Mouse (Mus musculus): Measurements from ENCODE around the gene Cadps2. TPM values are rescaled to one million over a fixed set of nuclear protein-coding genes. Genes with fewer than 3 reads are reported as not detected.

The Cadps2 gene
- polyA plus RNA-seq, 1 experiment, result 9.1 TPM

DNA sequence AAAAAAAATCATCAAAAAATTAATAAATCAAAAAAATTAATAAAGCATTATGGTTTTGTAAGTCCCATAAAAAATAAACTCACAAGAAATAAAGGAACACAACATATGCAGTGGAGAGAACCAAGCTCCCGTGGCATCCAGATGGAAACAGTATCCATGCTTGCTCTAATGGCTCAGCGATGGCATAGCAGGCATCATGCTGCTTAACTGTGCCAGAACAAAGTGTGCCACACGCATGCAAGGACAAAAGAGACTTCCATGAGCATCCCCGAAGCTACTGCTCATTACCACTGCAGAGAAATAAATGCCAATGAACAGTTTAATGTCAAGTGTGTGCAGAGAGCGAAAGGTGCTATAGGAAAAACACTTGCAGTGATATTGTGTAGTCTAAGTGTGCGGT lies 29.9 kb downstream of the Cadps2 start:
- no peak overlapping the region for H3K4me3 ChIP-seq (replicated peaks; ENCODE audit: extremely low read depth, low read depth, low read length)
- WGBS, result 86% methylated on average over 6 of the region's 6 CpGs
- no peak for DNase-seq
- peaks cover 5% of the 10 kb centered on the region for H3K4me1 ChIP-seq (ENCODE audit: control insufficient read depth, insufficient read depth, low read length)
- no peak for TF ChIP-seq CTCF (IDR thresholded peaks at IDR 0.05; ENCODE audit: insufficient read depth, low read length)
- TF ChIP-seq POLR2A (IDR thresholded peaks at IDR 0.05; ENCODE audit: borderline replicate concordance, extremely low read depth, low read depth, low read length), result no peak

DNA sequence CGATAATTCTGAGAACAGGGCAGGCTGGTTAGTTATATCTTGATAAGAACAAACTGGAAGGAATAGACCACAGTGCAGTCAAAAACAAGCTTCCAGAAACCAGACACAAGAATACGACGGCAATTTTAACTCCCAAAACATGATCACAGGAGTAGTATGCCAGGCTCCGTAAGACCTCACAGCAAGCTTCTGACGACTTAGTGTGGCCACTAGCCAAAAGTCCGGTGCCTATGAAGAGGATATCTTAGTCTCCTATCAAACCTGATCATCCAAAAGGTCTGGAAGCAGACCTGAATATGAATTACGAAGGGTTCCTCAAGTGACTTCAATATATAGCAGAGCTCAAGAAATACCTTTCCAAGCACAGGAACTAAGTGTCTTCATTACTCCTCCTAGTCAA lies 33.9 kb downstream of the Cadps2 start:
- 93% methylated on average over 7 of the region's 7 CpGs for WGBS
- Histone ChIP-seq H3K4me1 (ENCODE audit: control insufficient read depth, insufficient read depth, low read length) (peaks cover 5% of the 10 kb centered on the region), H3K4me3 (replicated peaks; ENCODE audit: extremely low read depth, low read depth, low read length) (no peak overlapping the region)
- DNase-seq, result no peak
- TF ChIP-seq POLR2A (IDR thresholded peaks at IDR 0.05; ENCODE audit: borderline replicate concordance, extremely low read depth, low read depth, low read length) (no peak), CTCF (IDR thresholded peaks at IDR 0.05; ENCODE audit: insufficient read depth, low read length) (no peak)

DNA sequence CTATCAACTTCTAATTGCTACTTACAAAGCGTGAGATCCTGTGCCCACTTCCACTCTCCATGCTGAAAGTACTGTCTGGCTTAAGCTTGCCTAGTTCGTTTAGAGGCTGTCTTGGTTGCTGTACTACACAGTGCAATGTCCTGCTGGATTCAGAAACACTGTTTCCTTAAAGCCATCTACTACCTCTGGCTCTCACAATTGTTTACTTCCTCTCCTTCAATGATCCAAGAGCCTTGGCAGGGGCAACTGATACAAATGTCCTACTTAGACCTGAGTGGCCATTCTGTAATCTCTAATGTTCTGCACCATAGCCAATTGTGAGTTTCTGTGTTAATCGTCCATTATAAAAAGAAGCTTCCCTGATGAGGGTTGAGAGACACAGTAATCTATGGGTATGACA lies 47.4 kb downstream of the Cadps2 start:
- 34% methylated on average over 3 of the region's 3 CpGs for WGBS
- Histone ChIP-seq H3K4me1 (ENCODE audit: control insufficient read depth, insufficient read depth, low read length) (peaks cover 9% of the 10 kb centered on the region), H3K4me3 (replicated peaks; ENCODE audit: extremely low read depth, low read depth, low read length) (no peak overlapping the region)
- no peak for TF ChIP-seq POLR2A (IDR thresholded peaks at IDR 0.05; ENCODE audit: borderline replicate concordance, extremely low read depth, low read depth, low read length)
- no peak for TF ChIP-seq CTCF (IDR thresholded peaks at IDR 0.05; ENCODE audit: insufficient read depth, low read length)
- DNase-seq, result no peak

DNA sequence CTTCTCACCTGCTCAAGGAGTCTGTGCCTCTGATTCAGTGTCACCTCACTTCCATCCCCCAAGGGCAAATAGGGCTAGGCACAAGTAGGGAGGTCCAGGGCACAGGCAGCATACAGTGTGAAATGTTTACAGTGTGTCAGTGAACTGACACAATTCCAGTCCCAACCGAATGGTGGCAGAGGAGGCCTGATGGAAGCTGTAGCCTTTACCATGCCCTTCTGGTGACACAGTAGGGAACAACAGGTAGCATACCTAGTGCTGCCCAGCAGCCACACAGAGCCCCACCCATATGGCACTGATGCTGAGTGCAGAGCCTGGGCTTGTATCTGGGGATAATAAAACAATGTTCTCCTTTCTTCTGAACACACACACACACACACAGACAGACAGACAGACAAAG lies 61.6 kb downstream of the Cadps2 start:
- WGBS, result 30% methylated on average over 1 of the region's 1 CpGs
- Histone ChIP-seq H3K4me3 (replicated peaks; ENCODE audit: extremely low read depth, low read depth, low read length) (no peak overlapping the region), H3K4me1 (ENCODE audit: control insufficient read depth, insufficient read depth, low read length) (no peaks in the 10 kb centered on the region)
- TF ChIP-seq POLR2A (IDR thresholded peaks at IDR 0.05; ENCODE audit: borderline replicate concordance, extremely low read depth, low read depth, low read length) (no peak), CTCF (IDR thresholded peaks at IDR 0.05; ENCODE audit: insufficient read depth, low read length) (peak; percentile 71)
- DNase-seq, result no peak

DNA sequence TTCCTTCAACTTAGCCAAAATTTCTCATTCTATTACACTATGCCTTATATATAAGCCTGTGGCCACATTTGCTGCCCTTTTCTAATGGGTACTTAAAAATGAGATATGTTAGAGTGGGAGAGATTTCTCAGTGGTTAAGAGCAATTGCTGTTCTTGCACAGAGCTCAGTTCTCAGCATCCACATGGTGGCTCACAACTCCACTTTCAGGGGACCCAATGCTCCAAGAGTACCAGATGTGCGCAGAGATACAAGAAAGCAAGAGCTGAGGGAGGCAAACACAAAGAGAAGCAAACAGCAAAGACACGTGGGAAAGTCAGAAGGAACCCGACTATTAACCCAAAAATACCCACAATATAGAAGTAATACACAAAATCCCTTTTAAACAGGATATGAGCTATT lies 77.0 kb downstream of the Cadps2 start:
- TF ChIP-seq POLR2A (IDR thresholded peaks at IDR 0.05; ENCODE audit: borderline replicate concordance, extremely low read depth, low read depth, low read length) (no peak), CTCF (IDR thresholded peaks at IDR 0.05; ENCODE audit: insufficient read depth, low read length) (peak; percentile 25; the same call in 1 of the 2 replicates)
- Histone ChIP-seq H3K4me1 (ENCODE audit: control insufficient read depth, insufficient read depth, low read length) (no peaks in the 10 kb centered on the region), H3K4me3 (replicated peaks; ENCODE audit: extremely low read depth, low read depth, low read length) (no peak overlapping the region)
- 33% methylated on average over 3 of the region's 3 CpGs for WGBS
- no peak for DNase-seq

DNA sequence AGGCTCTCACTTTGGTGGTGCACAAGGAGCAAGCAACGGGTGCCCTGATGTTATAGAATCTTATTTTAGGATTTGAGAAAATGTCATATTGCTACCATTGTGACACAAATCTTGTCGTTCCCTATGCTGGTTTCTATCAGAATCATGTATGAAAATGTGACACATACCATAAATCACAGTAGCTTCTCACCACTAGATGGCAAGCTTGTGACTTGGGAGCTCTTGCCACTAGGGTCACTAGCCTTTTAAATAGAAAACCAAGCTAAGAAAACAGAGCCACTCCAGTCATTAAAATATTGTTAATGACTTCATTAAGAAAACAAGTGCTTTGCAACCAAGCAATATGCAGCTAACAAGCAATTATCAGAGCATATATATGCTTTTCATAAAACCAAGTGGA lies 81.0 kb downstream of the Cadps2 start:
- 69% methylated on average over 2 of the region's 2 CpGs for WGBS
- no peaks in the 10 kb centered on the region for H3K4me1 ChIP-seq (ENCODE audit: control insufficient read depth, insufficient read depth, low read length)

DNA sequence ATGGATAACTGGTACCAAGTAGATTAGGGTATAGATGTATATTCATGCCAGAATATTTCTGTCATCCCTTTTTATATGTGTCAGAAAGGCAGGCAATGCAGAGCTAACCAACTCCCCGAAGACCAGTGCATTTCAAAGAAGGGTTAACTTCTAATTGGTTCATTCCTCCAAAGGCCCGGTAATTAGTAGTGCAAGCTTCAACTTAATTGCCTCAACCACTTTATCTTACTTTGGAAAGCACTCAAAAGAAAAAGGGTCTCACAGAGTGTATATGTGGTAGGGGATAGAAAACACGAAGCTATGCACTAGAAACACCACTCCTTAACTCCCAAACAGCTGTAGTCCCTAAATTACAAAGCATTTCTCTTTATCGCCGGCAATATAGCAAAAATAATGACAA lies 90.4 kb downstream of the Cadps2 start:
- no peak for DNase-seq
- WGBS, result 85% methylated on average over 5 of the region's 5 CpGs
- TF ChIP-seq CTCF (IDR thresholded peaks at IDR 0.05; ENCODE audit: insufficient read depth, low read length), result no peak
- TF ChIP-seq POLR2A (IDR thresholded peaks at IDR 0.05; ENCODE audit: borderline replicate concordance, extremely low read depth, low read depth, low read length), result no peak
- Histone ChIP-seq H3K4me3 (replicated peaks; ENCODE audit: extremely low read depth, low read depth, low read length) (no peak overlapping the region), H3K4me1 (ENCODE audit: control insufficient read depth, insufficient read depth, low read length) (no peaks in the 10 kb centered on the region)

More for the DNA sequence above, 81.0 kb downstream of the Cadps2 start:
- H3K4me3 ChIP-seq (replicated peaks; ENCODE audit: extremely low read depth, low read depth, low read length), result no peak overlapping the region
- no peak for TF ChIP-seq POLR2A (IDR thresholded peaks at IDR 0.05; ENCODE audit: borderline replicate concordance, extremely low read depth, low read depth, low read length)
- 0 out of 2 replicates have a peak, but pooled peaks have one; percentile 2 for TF ChIP-seq CTCF (IDR thresholded peaks at IDR 0.05; ENCODE audit: insufficient read depth, low read length)
- no peak for DNase-seq

DNA sequence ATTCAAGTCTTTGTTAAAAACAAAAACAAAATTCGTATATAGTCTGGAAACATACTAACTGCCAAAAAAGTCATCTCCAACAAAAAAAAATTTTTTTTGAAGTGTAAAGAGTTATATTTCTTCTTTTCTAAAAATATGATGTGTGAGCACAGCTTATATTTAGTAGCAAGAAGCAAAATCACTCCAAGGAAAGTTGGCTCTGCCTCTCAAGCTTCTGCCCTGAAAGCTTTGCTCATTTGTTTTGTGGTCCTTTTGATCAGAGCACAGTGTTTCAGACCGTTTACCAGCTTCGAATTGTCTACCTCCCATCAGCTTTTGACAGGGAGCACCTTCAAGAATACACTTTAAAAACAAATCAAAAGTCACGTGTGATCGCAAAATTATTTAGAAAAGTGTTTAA lies 99.2 kb downstream of the Cadps2 start:
- DNase-seq, result no peak
- H3K4me1 ChIP-seq (ENCODE audit: control insufficient read depth, insufficient read depth, low read length), result no peaks in the 10 kb centered on the region
- WGBS, result 76% methylated on average over 5 of the region's 5 CpGs
- no peak for TF ChIP-seq CTCF (IDR thresholded peaks at IDR 0.05; ENCODE audit: insufficient read depth, low read length)
- no peak for TF ChIP-seq POLR2A (IDR thresholded peaks at IDR 0.05; ENCODE audit: borderline replicate concordance, extremely low read depth, low read depth, low read length)
- no peak overlapping the region for H3K4me3 ChIP-seq (replicated peaks; ENCODE audit: extremely low read depth, low read depth, low read length)

DNA sequence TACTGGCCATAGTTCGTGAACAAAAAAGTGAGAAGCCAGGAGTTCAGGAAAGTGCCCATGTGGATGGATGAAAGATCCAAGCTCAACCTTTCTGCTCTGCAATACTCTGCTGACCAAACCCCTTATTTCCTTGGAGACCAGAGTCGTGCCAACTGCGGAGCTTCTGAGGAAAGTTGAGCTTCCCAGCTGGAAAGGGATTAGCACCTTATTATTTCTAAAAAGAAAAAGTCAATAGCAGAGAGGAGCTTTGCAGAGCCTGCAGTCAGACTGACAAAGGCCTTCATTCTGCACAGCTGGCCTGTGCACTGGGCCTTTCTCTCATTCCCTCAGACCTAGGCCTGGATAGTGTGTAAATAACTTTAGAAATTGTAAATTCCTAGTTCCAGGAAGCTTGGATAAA lies 106.5 kb downstream of the Cadps2 start:
- no peak for DNase-seq
- no peaks in the 10 kb centered on the region; the same call in 1 of the 2 replicates for H3K4me1 ChIP-seq (ENCODE audit: control insufficient read depth, insufficient read depth, low read length)
- 60% methylated on average over 3 of the region's 3 CpGs for WGBS
- no peak overlapping the region for H3K4me3 ChIP-seq (replicated peaks; ENCODE audit: extremely low read depth, low read depth, low read length)
- TF ChIP-seq CTCF (IDR thresholded peaks at IDR 0.05; ENCODE audit: insufficient read depth, low read length) (no peak), POLR2A (IDR thresholded peaks at IDR 0.05; ENCODE audit: borderline replicate concordance, extremely low read depth, low read depth, low read length) (no peak)

DNA sequence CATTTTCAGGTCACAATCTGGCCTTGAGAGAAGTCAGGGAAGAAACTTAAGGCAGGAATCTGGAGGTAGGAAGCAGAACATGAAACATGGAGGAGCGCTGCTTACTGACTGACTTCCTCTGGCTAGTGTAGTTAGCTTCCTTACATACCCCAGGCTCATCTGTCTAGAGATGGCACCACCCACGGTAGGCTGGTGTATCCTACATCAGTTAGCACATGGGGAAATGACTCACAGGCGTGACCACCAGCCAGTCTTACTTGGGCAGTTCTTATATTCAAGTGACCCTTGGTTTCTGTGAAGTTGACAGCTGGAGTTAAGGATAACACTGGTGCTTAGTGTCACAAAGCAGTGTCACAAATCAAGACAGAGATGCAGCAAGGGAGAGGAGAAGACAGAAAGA lies 110.6 kb downstream of the Cadps2 start:
- 65% methylated on average over 3 of the region's 3 CpGs for WGBS
- no peak overlapping the region for H3K4me3 ChIP-seq (replicated peaks; ENCODE audit: extremely low read depth, low read depth, low read length)
- TF ChIP-seq POLR2A (IDR thresholded peaks at IDR 0.05; ENCODE audit: borderline replicate concordance, extremely low read depth, low read depth, low read length), result no peak
- TF ChIP-seq CTCF (IDR thresholded peaks at IDR 0.05; ENCODE audit: insufficient read depth, low read length), result no peak
- H3K4me1 ChIP-seq (ENCODE audit: control insufficient read depth, insufficient read depth, low read length), result no peaks in the 10 kb centered on the region
- DNase-seq, result no peak
